In genomic region chr17:24250988-24251319, GRCm38 (mm10) we compare ENCODE assay signal across 8 mouse cellular contexts. TPM values are rescaled to one million over a fixed set of nuclear protein-coding genes. Genes with fewer than 3 reads are reported as not detected.
DNase-seq lines count a peak whose midpoint lies in the region; ATAC-seq and TF ChIP-seq lines count a peak whose summit lies in the region.

No protein-coding gene starts in this region.

- H3K36me3 ChIP-seq in embryonic facial prominence, embryonic 11.5 days (replicated peaks; ENCODE audit: control insufficient read depth, insufficient read depth, low read depth, low read length), result peaks cover 17% of the 10 kb centered on the region
- H3K36me3 ChIP-seq in midbrain, postnatal 0 days (ENCODE audit: insufficient read depth, low read length), result 0 out of 2 replicates have a peak, but pooled peaks cover 2% of the 10 kb centered on the region

- peak overlapping the region; percentile 74 for H3K4me3 ChIP-seq in left cerebral cortex, adult 2 months
- peak overlapping the region; percentile 71 for H3K4me3 ChIP-seq in embryonic facial prominence, embryonic 11.5 days (ENCODE audit: low read depth, low read length)
- peak overlapping the region; percentile 73 for H3K4me3 ChIP-seq in midbrain, postnatal 0 days (ENCODE audit: low read depth, low read length)

- no peak for TF ChIP-seq CTCF in left cerebral cortex, adult 2 months (IDR thresholded peaks at IDR 0.05)
- no peak for TF ChIP-seq CTCF in midbrain, postnatal 0 days (IDR thresholded peaks at IDR 0.05)

- no peaks in the 10 kb centered on the region for H3K27me3 ChIP-seq in embryonic facial prominence, embryonic 11.5 days (ENCODE audit: control insufficient read depth, insufficient read depth, low read length)
- no peaks in the 10 kb centered on the region for H3K27me3 ChIP-seq in midbrain, postnatal 0 days (ENCODE audit: insufficient read depth, low read length)

- intact Hi-C loops in left cerebral cortex, adult 2 months (cut with DNase I), result loop anchor here (5.0 kb wide), 1 partner anchor 101 kb away; the partner anchor contains the start of genes Abca17 and Abca3
- intact Hi-C loops in left cerebral cortex, postnatal 36 days (cut with DNase I), result loop anchor here (5.0 kb wide), 1 partner anchor 101 kb away; the partner anchor contains the start of genes Abca17 and Abca3
- intact Hi-C loops in left cerebral cortex, postnatal 14 days (cut with DNase I), result no loop called here

- peaks cover 4% of the 10 kb centered on the region; the same call in 1 of the 2 replicates for H3K4me1 ChIP-seq in embryonic facial prominence, embryonic 11.5 days (ENCODE audit: control insufficient read depth, insufficient read depth, low read length)
- H3K4me1 ChIP-seq in midbrain, postnatal 0 days (ENCODE audit: insufficient read depth, low read length), result no peaks in the 10 kb centered on the region

- ATAC-seq in embryonic facial prominence, embryonic 11.5 days (replicated peaks; ENCODE audit: insufficient number of reproducible peaks, low FRiP score, low TSS enrichment, low read depth), result no peak
- ATAC-seq in inflammation-experienced regulatory T-cells, adult 6 months, result peak; percentile 26
- no peak for ATAC-seq in midbrain, postnatal 0 days (ENCODE audit: low FRiP score)
- no peak for ATAC-seq in megakaryocyte-erythroid progenitor cell, adult 5-6 weeks (replicated peaks; ENCODE audit: low FRiP score, low TSS enrichment, poor library complexity, severe bottlenecking)

- H3K27ac ChIP-seq in left cerebral cortex, adult 2 months, result peak overlapping the region; percentile 45
- peak overlapping the region; percentile 73 for H3K27ac ChIP-seq in embryonic facial prominence, embryonic 11.5 days (replicated peaks; ENCODE audit: low read depth, low read length)
- H3K27ac ChIP-seq in midbrain, postnatal 0 days (ENCODE audit: low read depth, low read length), result no peak overlapping the region

- peak overlapping the region; percentile 50 for H3K4me2 ChIP-seq in embryonic facial prominence, embryonic 11.5 days (ENCODE audit: low read depth, low read length)
- H3K4me2 ChIP-seq in midbrain, postnatal 0 days (ENCODE audit: low read depth, low read length, poor library complexity, severe bottlenecking), result peak overlapping the region; percentile 90

- DNase-seq in left cerebral cortex, adult 2 months (ENCODE audit: extremely low spot score in 1 of 2, low spot score in 2 of 2), result no peak
- no peak for DNase-seq in left cerebral cortex, postnatal 36 days (ENCODE audit: low spot score in 2 of 2)
- no peak for DNase-seq in embryonic facial prominence, embryonic 11.5 days (ENCODE audit: low spot score)
- no peak for DNase-seq in midbrain, postnatal 0 days (ENCODE audit: low spot score)
- DNase-seq in right cerebral cortex, adult 18-20 months, result no peak
- DNase-seq in left cerebral cortex, postnatal 14 days (ENCODE audit: low spot score in 2 of 2), result no peak

- peak overlapping the region; percentile 85 for H3K9ac ChIP-seq in embryonic facial prominence, embryonic 11.5 days (replicated peaks; ENCODE audit: low read length)
- peak overlapping the region; percentile 56 for H3K9ac ChIP-seq in midbrain, postnatal 0 days (replicated peaks; ENCODE audit: low read length, poor library complexity, severe bottlenecking)

- 1% methylated on average over 31 of the region's 32 CpGs for WGBS in embryonic facial prominence, embryonic 11.5 days
- WGBS in midbrain, postnatal 0 days, result under 1% methylated on average over 31 of the region's 32 CpGs

- no peaks in the 10 kb centered on the region for H3K9me3 ChIP-seq in embryonic facial prominence, embryonic 11.5 days (replicated peaks; ENCODE audit: control insufficient read depth, low read length)
- no peaks in the 10 kb centered on the region for H3K9me3 ChIP-seq in midbrain, postnatal 0 days (ENCODE audit: low read length)

RNA-seq across cellular contexts. Expression of gene Ccnf, which starts 0.3 kb away (rescaled TPM):
- 1 to 10 TPM; 7.9 to 8.8 TPM for total RNA-seq in left cerebral cortex, adult 2 months (2021)
- total RNA-seq in left cerebral cortex, postnatal 36 days (2021), result 1 to 10 TPM; 4.9 to 5.4 TPM
- polyA plus RNA-seq in embryonic facial prominence, embryonic 11.5 days (2014; fragmentation: Nextera tagmentation; extraction: Ambion mirVana), result 99.6 and 101 TPM in 2 replicates
- 10 to 100 TPM in 1 of 3 experiments, 1 to 10 TPM in 2; 3.4 to 43.6 (median 6.3) TPM for polyA plus RNA-seq in inflammation-experienced regulatory T-cells, adult 6 months (2017; shearing (Covaris generic))
- 6.2 and 6.7 TPM in 2 replicates for total RNA-seq in midbrain, postnatal 0 days (2014; rRNA removed)
- polyA plus RNA-seq in midbrain, postnatal 0 days (2015; fragmentation: Nextera tagmentation; extraction: Ambion mirVana), result 5.0 and 5.3 TPM in 2 replicates
- 34.7 and 40.9 TPM in 2 replicates for total RNA-seq in megakaryocyte-erythroid progenitor cell, adult 5-6 weeks (2014; fragmentation: Nextera tagmentation)
- total RNA-seq in megakaryocyte-erythroid progenitor cell, adult 5-6 weeks (2017), result 17.5 and 24.4 TPM in 2 replicates
- 1 to 10 TPM; 6.2 to 6.7 TPM for total RNA-seq in left cerebral cortex, postnatal 14 days (2021)

RNA-seq across cellular contexts. Expression of gene Tedc2, which starts 30.3 kb away (rescaled TPM):
- total RNA-seq in left cerebral cortex, adult 2 months (2021), result 10 to 100 TPM; 10.8 to 11.0 TPM
- total RNA-seq in left cerebral cortex, postnatal 36 days (2021), result 10 to 100 TPM in 1 of 2 experiments, 1 to 10 TPM in 1; 9.4 to 14.2 TPM
- polyA plus RNA-seq in embryonic facial prominence, embryonic 11.5 days (2014; fragmentation: Nextera tagmentation; extraction: Ambion mirVana), result 16.9 and 21.7 TPM in 2 replicates
- 1 to 10 TPM; 7.2 to 9.5 (median 9.1) TPM for polyA plus RNA-seq in inflammation-experienced regulatory T-cells, adult 6 months (2017; shearing (Covaris generic))
- total RNA-seq in midbrain, postnatal 0 days (2014; rRNA removed), result 17.4 and 17.9 TPM in 2 replicates
- 9.0 and 11.1 TPM in 2 replicates for polyA plus RNA-seq in midbrain, postnatal 0 days (2015; fragmentation: Nextera tagmentation; extraction: Ambion mirVana)
- total RNA-seq in megakaryocyte-erythroid progenitor cell, adult 5-6 weeks (2014; fragmentation: Nextera tagmentation), result 19.8 and 31.0 TPM in 2 replicates
- total RNA-seq in megakaryocyte-erythroid progenitor cell, adult 5-6 weeks (2017), result 16.8 and 18.0 TPM in 2 replicates
- 10 to 100 TPM in 1 of 2 experiments, 1 to 10 TPM in 1; 8.7 to 10.1 TPM for total RNA-seq in left cerebral cortex, postnatal 14 days (2021)

RNA-seq across cellular contexts. Expression of gene Ntn3, which starts 41.6 kb away (rescaled TPM):
- total RNA-seq in left cerebral cortex, adult 2 months (2021), result 10 to 100 TPM; 10.5 to 11.5 TPM
- total RNA-seq in left cerebral cortex, postnatal 36 days (2021), result 10 to 100 TPM; 10.0 to 10.4 TPM
- polyA plus RNA-seq in embryonic facial prominence, embryonic 11.5 days (2014; fragmentation: Nextera tagmentation; extraction: Ambion mirVana), result 6.2 and 7.1 TPM in 2 replicates
- polyA plus RNA-seq in inflammation-experienced regulatory T-cells, adult 6 months (2017; shearing (Covaris generic)), result not detected
- total RNA-seq in midbrain, postnatal 0 days (2014; rRNA removed), result 19.4 and 23.6 TPM in 2 replicates
- polyA plus RNA-seq in midbrain, postnatal 0 days (2015; fragmentation: Nextera tagmentation; extraction: Ambion mirVana), result 4.0 and 4.3 TPM in 2 replicates
- total RNA-seq in megakaryocyte-erythroid progenitor cell, adult 5-6 weeks (2014; fragmentation: Nextera tagmentation), result 0.92 TPM in 2 replicates
- total RNA-seq in megakaryocyte-erythroid progenitor cell, adult 5-6 weeks (2017), result 0.19 and 0.38 TPM in 2 replicates
- total RNA-seq in left cerebral cortex, postnatal 14 days (2021), result 10 to 100 TPM; 11.0 to 12.6 TPM

RNA-seq across cellular contexts. Expression of gene Tbc1d24, which starts 45.6 kb away (rescaled TPM):
- 10 to 100 TPM; 63.3 to 69.7 TPM for total RNA-seq in left cerebral cortex, adult 2 months (2021)
- 10 to 100 TPM; 64.4 to 65.5 TPM for total RNA-seq in left cerebral cortex, postnatal 36 days (2021)
- polyA plus RNA-seq in embryonic facial prominence, embryonic 11.5 days (2014; fragmentation: Nextera tagmentation; extraction: Ambion mirVana), result 3.7 and 5.4 TPM in 2 replicates
- polyA plus RNA-seq in inflammation-experienced regulatory T-cells, adult 6 months (2017; shearing (Covaris generic)), result 1 to 10 TPM in 2 of 3 experiments, under 1 TPM in 1; 0.66 to 1.4 (median 1.0) TPM
- 146 and 168 TPM in 2 replicates for total RNA-seq in midbrain, postnatal 0 days (2014; rRNA removed)
- polyA plus RNA-seq in midbrain, postnatal 0 days (2015; fragmentation: Nextera tagmentation; extraction: Ambion mirVana), result 27.4 and 27.6 TPM in 2 replicates
- total RNA-seq in megakaryocyte-erythroid progenitor cell, adult 5-6 weeks (2014; fragmentation: Nextera tagmentation), result 32.2 and 45.2 TPM in 2 replicates
- total RNA-seq in megakaryocyte-erythroid progenitor cell, adult 5-6 weeks (2017), result 6.0 and 6.6 TPM in 2 replicates
- 10 to 100 TPM; 71.1 to 72.5 TPM for total RNA-seq in left cerebral cortex, postnatal 14 days (2021)

Comparison
In these comparisons a context has a peak if more than half of its experiments do, and no peak if none do; other contexts are left out.
1. RNA of gene Ntn3, which starts 41.6 kb away (total RNA-seq): 19.4 to 23.6 TPM in midbrain, postnatal 0 days, 11.0 to 12.6 TPM in left cerebral cortex, postnatal 14 days, 10.5 to 11.5 TPM in left cerebral cortex, adult 2 months and 10.0 to 10.4 TPM in left cerebral cortex, postnatal 36 days; 0.19 to 0.92 TPM in megakaryocyte-erythroid progenitor cell, adult 5-6 weeks; every median in the first group is over 4 times any median in the second.
2. Peak in every context shown above with its lines, with median percentiles within 50 percentile points of each other: H3K4me3 ChIP-seq.